Mouse (Mus musculus): ENCODE measurements around the gene Rock2. TPM values are rescaled to one million over a fixed set of nuclear protein-coding genes. Genes with fewer than 3 reads are reported as not detected.

The Rock2 gene
- polyA plus RNA-seq (2017; shearing (Covaris generic)): 10 to 100 TPM; 37.8 to 41.4 TPM

DNA sequence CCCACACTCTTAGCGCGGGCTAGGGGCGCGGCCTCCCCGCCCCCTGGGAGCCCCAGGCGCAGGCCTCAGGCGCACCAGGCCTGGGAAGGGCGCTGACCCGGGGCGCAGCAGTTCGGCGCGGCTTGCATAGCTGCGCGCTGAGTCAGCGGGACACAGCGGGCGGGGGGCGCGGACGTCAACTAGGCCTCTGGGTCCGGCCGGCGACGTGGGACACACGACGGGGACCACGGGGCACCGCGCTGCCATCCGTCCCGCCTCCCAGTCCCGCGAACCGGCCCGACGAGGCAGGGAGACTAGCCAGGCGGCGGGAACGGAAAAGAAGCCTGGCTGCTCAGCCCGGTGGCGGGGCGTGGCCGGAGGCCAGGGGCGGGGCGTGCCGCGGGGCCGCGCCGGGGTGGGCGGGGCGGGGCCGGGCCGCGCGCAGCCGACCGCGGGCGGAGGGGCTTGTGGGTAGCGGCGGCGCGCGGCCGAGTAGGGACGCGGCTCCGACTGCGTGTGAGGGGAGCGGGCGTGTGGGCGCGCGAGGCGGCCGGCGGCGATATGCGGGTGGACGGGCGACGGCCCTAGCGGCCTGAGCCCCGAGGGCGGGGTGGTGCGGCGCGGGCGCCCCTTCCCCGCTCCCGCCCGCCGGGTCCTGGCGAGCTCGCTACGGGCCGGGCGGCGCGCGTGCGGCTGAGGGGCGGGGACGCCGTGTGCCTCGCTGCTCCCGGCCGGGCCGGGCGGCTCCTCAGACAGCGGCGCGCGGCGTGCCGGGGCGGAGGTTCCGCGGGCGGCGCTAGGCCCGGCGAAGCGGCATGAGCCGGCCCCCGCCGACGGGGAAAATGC lies at the start of gene Rock2:
TSS of gene Rock2 (plus strand) at position 500 of the 825 bp plus-strand sequence.

DNA sequence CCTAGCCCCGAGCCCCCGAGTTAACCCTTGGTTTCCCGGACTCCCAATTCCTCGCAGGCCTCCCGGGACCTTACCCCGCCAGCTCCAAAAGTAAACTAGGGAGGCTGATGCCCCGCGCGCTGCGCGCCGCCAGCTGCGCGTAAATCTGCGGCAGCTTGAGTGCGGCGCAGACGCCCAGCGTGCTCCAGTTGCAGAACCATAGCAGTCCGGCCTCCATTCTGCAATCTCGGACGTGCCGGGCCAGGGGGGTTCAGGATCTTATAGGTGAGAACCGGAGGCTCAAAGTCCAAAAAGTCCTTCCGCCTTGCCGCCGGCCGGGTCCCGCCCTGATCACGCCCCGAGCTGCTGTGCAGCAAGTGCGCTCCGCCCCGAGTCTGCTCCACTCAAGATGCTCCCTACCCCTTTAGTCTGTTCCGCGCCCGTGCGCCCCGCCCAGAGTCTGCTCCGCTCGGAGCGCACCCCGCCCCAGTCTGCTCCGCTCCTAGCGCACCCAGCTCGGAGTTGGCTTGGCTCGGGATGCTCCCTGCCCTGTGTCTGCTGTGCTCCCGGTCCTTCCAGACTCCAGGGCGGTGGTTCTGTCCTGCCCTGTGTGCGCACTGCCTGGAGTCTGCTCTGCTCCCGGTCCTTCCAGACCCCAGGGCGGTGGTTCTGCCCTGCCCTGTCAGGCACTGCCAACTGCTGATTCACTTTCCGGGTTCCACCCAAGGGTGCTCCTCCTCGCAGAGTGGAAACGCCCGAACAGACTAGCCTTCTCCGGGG lies 105.2 kb downstream of the Rock2 start, which contains the start of gene Pqlc3:
TSS of gene Pqlc3 (minus strand) at position 670 of the 759 bp plus-strand sequence.

DNA sequence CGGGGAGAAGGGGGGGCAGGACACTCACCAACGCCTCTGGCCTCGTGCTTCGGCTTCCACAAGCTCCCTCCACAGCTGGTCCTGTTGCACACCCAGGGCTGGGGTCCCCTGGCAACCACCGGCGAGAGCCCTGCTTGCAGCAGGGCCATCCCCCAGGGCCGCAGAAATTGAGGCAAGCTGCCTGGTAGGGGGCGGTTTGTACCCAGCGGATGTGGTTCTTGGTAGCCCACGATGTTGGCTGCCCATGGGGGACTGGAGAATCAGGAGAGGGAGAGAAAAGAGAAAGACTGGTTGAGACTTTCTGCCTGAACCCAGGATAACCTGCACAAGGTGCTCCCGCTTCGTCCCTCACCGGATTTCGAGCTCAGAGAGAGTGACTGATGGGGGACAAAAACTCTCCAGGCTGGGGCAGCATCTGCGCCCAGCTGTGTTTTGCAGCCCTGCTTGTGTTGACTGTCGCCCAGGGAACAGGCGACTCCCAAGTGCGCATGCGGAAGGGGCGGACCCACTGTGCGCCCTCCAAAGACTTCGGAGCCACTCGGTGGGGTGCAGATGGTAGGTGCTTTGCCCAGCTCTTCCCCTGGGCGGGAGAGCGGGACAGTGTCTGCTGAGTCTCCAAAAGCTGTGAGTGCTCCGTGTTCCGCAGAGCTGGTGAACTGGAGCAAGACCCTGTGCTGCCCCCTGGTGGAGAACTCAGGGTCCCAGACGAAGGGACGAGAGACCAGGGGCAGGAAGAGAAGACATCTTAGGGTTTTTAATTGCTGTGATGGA lies 116.6 kb downstream of the Rock2 start, which contains the start of gene 2410004P03Rik:
TSS of gene 2410004P03Rik (minus strand) at position 628 of the 771 bp plus-strand sequence.

Other genes starting within 250 kb of the Rock2 start
- 1 to 10 TPM in 1 of 2 experiments, under 1 TPM in 1; 0.28 to 1.1 TPM for gene Ntsr2, start 241.5 kb upstream of the Rock2 start, polyA plus RNA-seq (2017; shearing (Covaris generic))
- gene Greb1, start 94.0 kb upstream of the Rock2 start, polyA plus RNA-seq (2017; shearing (Covaris generic)): 1 to 10 TPM in 1 of 2 experiments, under 1 TPM in 1; 0.06 to 2.3 TPM
- 10 to 100 TPM; 21.4 to 33.4 TPM for gene E2f6, start 83.9 kb upstream of the Rock2 start, polyA plus RNA-seq (2017; shearing (Covaris generic))
- 10 to 100 TPM; 57.0 to 68.1 TPM for gene Pqlc3, start 105.5 kb downstream of the Rock2 start, polyA plus RNA-seq (2017; shearing (Covaris generic))
- 1 to 10 TPM; 1.8 to 2.4 TPM for gene 2410004P03Rik, start 116.8 kb downstream of the Rock2 start, polyA plus RNA-seq (2017; shearing (Covaris generic))

Measured in inflammation-experienced regulatory T-cells (primary cell).